Mouse (Mus musculus): ENCODE results near the gene Hoxc5.

Hoxc5 gene

GRCm38 (mm10) chr15:103038701-103039480 lies 71.6 kb downstream of the Hoxc5 start:
- DNase-seq = no peak

GRCm38 (mm10) chr15:103039609-103040008 lies 72.4 kb downstream of the Hoxc5 start:
- DNase-seq = no peak

GRCm38 (mm10) chr15:103040601-103041000 lies 73.4 kb downstream of the Hoxc5 start:
- no peak for DNase-seq

- DNase-seq = no peak
Measured at GRCm38 (mm10) chr15:103041613-103042012, 74.4 kb downstream of the Hoxc5 start.

GRCm38 (mm10) chr15:103042209-103042608 lies 75.0 kb downstream of the Hoxc5 start:
- DNase-seq = no peak

- no peak for DNase-seq
Measured at GRCm38 (mm10) chr15:103051670-103052069, 84.4 kb downstream of the Hoxc5 start.

- DNase-seq = no peak
Measured at GRCm38 (mm10) chr15:103053210-103053609, 86.0 kb downstream of the Hoxc5 start.

GRCm38 (mm10) chr15:103056396-103056795 lies 89.2 kb downstream of the Hoxc5 start:
- DNase-seq = no peak

GRCm38 (mm10) chr15:103058715-103059114 lies 91.5 kb downstream of the Hoxc5 start:
- DNase-seq = no peak

GRCm38 (mm10) chr15:103059393-103059992 lies 92.2 kb downstream of the Hoxc5 start:
- DNase-seq = no peak

GRCm38 (mm10) chr15:103060021-103060340 lies 92.7 kb downstream of the Hoxc5 start:
- DNase-seq = no peak

- DNase-seq = no peak
Measured at GRCm38 (mm10) chr15:103060341-103061130, 93.3 kb downstream of the Hoxc5 start.

GRCm38 (mm10) chr15:103061131-103061825 lies 94.0 kb downstream of the Hoxc5 start:
- DNase-seq = no peak

GRCm38 (mm10) chr15:103061988-103062387 lies 94.7 kb downstream of the Hoxc5 start:
- no peak for DNase-seq

- no peak for DNase-seq
Measured at GRCm38 (mm10) chr15:103065642-103066041, 98.4 kb downstream of the Hoxc5 start.

Data from heart, adult 11 months (tissue).